Mouse (Mus musculus) intestine, postnatal 0 days (tissue): ENCODE results near the gene 1700086D15Rik. TPM values are rescaled to one million over a fixed set of nuclear protein-coding genes. Genes with fewer than 3 reads are reported as not detected.

Source experiments
- ATAC-seq: fragments of 200-750 bp; cut with Nextera tagmentation; 2 replicates; pipeline ENCODE4 v1.8.0; 2017; ENCODE audit warnings: mild to moderate bottlenecking, moderate TSS enrichment, moderate library complexity
- H3K27ac ChIP-seq: fragments of 300-500 bp; sonication (generic); 2 replicates; pipeline ENCODE4 v1.5.1; 2014; ENCODE audit warnings: mild to moderate bottlenecking, low read depth, low read length, moderate library complexity
- H3K27me3 ChIP-seq: fragments of 300-500 bp; sonication (generic); replicated peaks from 2 replicates; pipeline ENCODE4 v1.6.1; 2014; ENCODE audit warnings: low read length, mixed read lengths; ENCODE audit not compliant: control insufficient read depth, insufficient read depth
- H3K36me3 ChIP-seq: fragments of 300-500 bp; sonication (generic); 2 replicates; pipeline ENCODE4 v1.6.1; 2014; ENCODE audit warnings: mild to moderate bottlenecking, moderate library complexity; ENCODE audit not compliant: control insufficient read depth, insufficient read depth
- H3K4me1 ChIP-seq: fragments of 300-500 bp; sonication (generic); replicated peaks from 2 replicates; pipeline ENCODE4 v1.6.1; 2014; ENCODE audit warnings: antibody characterized with exemption, low read length, mixed read lengths; ENCODE audit not compliant: control insufficient read depth, insufficient read depth
- H3K4me2 ChIP-seq: fragments of 300-500 bp; sonication (generic); replicated peaks from 2 replicates; pipeline ENCODE4 v1.6.1; 2014; ENCODE audit warnings: low read depth, mild to moderate bottlenecking, moderate library complexity
- H3K4me3 ChIP-seq: fragments of 300-500 bp; sonication (generic); 2 replicates; pipeline ENCODE4 v1.5.1; 2014; ENCODE audit warnings: low read depth, low read length
- H3K9ac ChIP-seq: fragments of 300-500 bp; sonication (generic); 2 replicates; pipeline ENCODE4 v1.6.1; 2014; ENCODE audit warnings: mild to moderate bottlenecking, low read depth, low read length
- H3K9me3 ChIP-seq: fragments of 300-500 bp; sonication (generic); 2 replicates; pipeline ENCODE4 v1.6.1; 2016; ENCODE audit warnings: mixed run types; ENCODE audit not compliant: control insufficient read depth
- CTCF ChIP-seq: sonication (generic); IDR thresholded peaks from 2 replicates; pipeline ENCODE4 v1.5.1; 2016; ENCODE audit warnings: low read depth, mild to moderate bottlenecking, control low read depth, antibody characterized with exemption, moderate library complexity
- WGBS: fragments of 180-500 bp; shearing (Covaris S2); extraction: QIAGEN DNeasy Blood & Tissue Kit; methylation state at CpG from one replicate; pipeline ENCODE4 v1.1.7; 2014; 5-methylcytosine and 5-hydroxymethylcytosine counted together
- polyA plus RNA-seq: library from polyadenylated mRNA; unstranded; fragments of >200 nt; fragmentation: Nextera tagmentation; extraction: Ambion mirVana; gene quantifications from 2 replicates; pipeline ENCODE4 v1.2.1, GENCODE M21; 2015

1700086D15Rik gene
- polyA plus RNA-seq, 1 experiment from 2014 or later = not detected

GRCm38 (mm10) chr11:65142838-65143417, 16.8 kb downstream of the 1700086D15Rik start:
- no peak for TF ChIP-seq CTCF
- 64% methylated on average over 4 of the region's 4 CpGs for WGBS

GRCm38 (mm10) chr11:65139030-65139429, 20.7 kb downstream of the 1700086D15Rik start:
- TF ChIP-seq CTCF = no peak
- no peak overlapping the region for H3K27ac ChIP-seq
- H3K4me3 ChIP-seq = no peak overlapping the region
- 88% methylated on average over 3 of the region's 3 CpGs for WGBS
- no peak overlapping the region for H3K9ac ChIP-seq
- H3K4me2 ChIP-seq = no peak overlapping the region
- no peaks in the 10 kb centered on the region for H3K9me3 ChIP-seq
- H3K4me1 ChIP-seq = no peaks in the 10 kb centered on the region
- no peaks in the 10 kb centered on the region for H3K27me3 ChIP-seq
- ATAC-seq = no peak
- no peaks in the 10 kb centered on the region for H3K36me3 ChIP-seq

More at GRCm38 (mm10) chr11:65142838-65143417, 16.8 kb downstream of the 1700086D15Rik start:
- Histone ChIP-seq H3K4me3 (no peak overlapping the region), H3K9ac (no peak overlapping the region), H3K4me1 (no peaks in the 10 kb centered on the region), H3K4me2 (no peak overlapping the region), H3K27ac (no peak overlapping the region), H3K27me3 (no peaks in the 10 kb centered on the region), H3K36me3 (no peaks in the 10 kb centered on the region), H3K9me3 (no peaks in the 10 kb centered on the region)
- ATAC-seq = no peak

- WGBS = 47% methylated on average over 2 of the region's 2 CpGs
- Histone ChIP-seq H3K9me3 (no peaks in the 10 kb centered on the region), H3K27ac (no peak overlapping the region), H3K4me1 (no peaks in the 10 kb centered on the region), H3K4me3 (no peak overlapping the region), H3K9ac (no peak overlapping the region), H3K27me3 (no peaks in the 10 kb centered on the region), H3K36me3 (no peaks in the 10 kb centered on the region), H3K4me2 (no peak overlapping the region)
- TF ChIP-seq CTCF = no peak
- no peak for ATAC-seq
Observed at GRCm38 (mm10) chr11:65137145-65137652, 22.5 kb downstream of the 1700086D15Rik start.

GRCm38 (mm10) chr11:65135251-65135739, 24.4 kb downstream of the 1700086D15Rik start:
- H3K9ac ChIP-seq = no peak overlapping the region
- WGBS = 84% methylated on average over 8 of the region's 8 CpGs
- no peak overlapping the region for H3K4me2 ChIP-seq
- TF ChIP-seq CTCF = no peak
- H3K27ac ChIP-seq = no peak overlapping the region
- no peak for ATAC-seq
- H3K9me3 ChIP-seq = no peaks in the 10 kb centered on the region
- no peak overlapping the region for H3K4me3 ChIP-seq
- H3K27me3 ChIP-seq = no peaks in the 10 kb centered on the region
- H3K4me1 ChIP-seq = no peaks in the 10 kb centered on the region
- no peaks in the 10 kb centered on the region for H3K36me3 ChIP-seq

- no peak for ATAC-seq
- 92% methylated on average over 4 of the region's 4 CpGs for WGBS
- no peak for TF ChIP-seq CTCF
Observed at GRCm38 (mm10) chr11:65133661-65134060, 26.0 kb downstream of the 1700086D15Rik start.

GRCm38 (mm10) chr11:65129110-65129509, 30.6 kb downstream of the 1700086D15Rik start:
- Histone ChIP-seq H3K9ac (no peak overlapping the region), H3K9me3 (no peaks in the 10 kb centered on the region), H3K27me3 (no peaks in the 10 kb centered on the region), H3K4me1 (no peaks in the 10 kb centered on the region), H3K4me2 (no peak overlapping the region), H3K36me3 (no peaks in the 10 kb centered on the region), H3K4me3 (no peak overlapping the region), H3K27ac (no peak overlapping the region)
- ATAC-seq = no peak
- TF ChIP-seq CTCF = peak; percentile 47
- 88% methylated on average over 4 of the region's 4 CpGs for WGBS

More at GRCm38 (mm10) chr11:65133661-65134060, 26.0 kb downstream of the 1700086D15Rik start:
- Histone ChIP-seq H3K4me3 (no peak overlapping the region), H3K27ac (no peak overlapping the region), H3K4me1 (no peaks in the 10 kb centered on the region), H3K36me3 (no peaks in the 10 kb centered on the region), H3K9me3 (no peaks in the 10 kb centered on the region), H3K27me3 (no peaks in the 10 kb centered on the region), H3K4me2 (no peak overlapping the region), H3K9ac (no peak overlapping the region)
